Mouse (Mus musculus) skeletal muscle tissue, adult 2 months (tissue): Measurements from ENCODE around the gene Tob2.

Experiments used
- DNase-seq: peaks from one replicate; pipeline ENCODE4 v3.0.0-alpha.2; 2012; ENCODE audit warnings: low read depth, low spot score

Tob2 gene

GRCm38 (mm10) chr15:81858517-81859329, at the start of gene Tob2:
Gene Tob2, minus strand, starts transcription at chr15:81858796.
- peak; percentile 83 for DNase-seq

- no peak for DNase-seq
Measured at GRCm38 (mm10) chr15:81907953-81908352, 49.4 kb upstream of the Tob2 start.

GRCm38 (mm10) chr15:81904939-81905338, 46.3 kb upstream of the Tob2 start:
- DNase-seq = no peak

- DNase-seq = no peak
Measured at GRCm38 (mm10) chr15:81898751-81899150, 40.2 kb upstream of the Tob2 start.

GRCm38 (mm10) chr15:81897607-81898285, 39.1 kb upstream of the Tob2 start:
- no peak for DNase-seq

GRCm38 (mm10) chr15:81896407-81896806, 37.8 kb upstream of the Tob2 start:
- no peak for DNase-seq

- no peak for DNase-seq
Measured at GRCm38 (mm10) chr15:81894002-81894401, 35.4 kb upstream of the Tob2 start.

GRCm38 (mm10) chr15:81891822-81892580, 33.4 kb upstream of the Tob2 start:
- DNase-seq = no peak

- no peak for DNase-seq
Measured at GRCm38 (mm10) chr15:81891140-81891802, 32.7 kb upstream of the Tob2 start.

GRCm38 (mm10) chr15:81889175-81889574, 30.6 kb upstream of the Tob2 start:
- peak; percentile 64 for DNase-seq

- no peak for DNase-seq
Measured at GRCm38 (mm10) chr15:81886795-81887550, 28.4 kb upstream of the Tob2 start.

GRCm38 (mm10) chr15:81885418-81885934, 26.9 kb upstream of the Tob2 start:
- DNase-seq = no peak

GRCm38 (mm10) chr15:81882348-81882747, 23.8 kb upstream of the Tob2 start:
- DNase-seq = no peak

GRCm38 (mm10) chr15:81879531-81880401, 21.2 kb upstream of the Tob2 start:
- DNase-seq = no peak

GRCm38 (mm10) chr15:81872262-81873136, 13.9 kb upstream of the Tob2 start, which contains the start of gene Aco2:
Gene Aco2, plus strand, starts transcription at chr15:81872309.
- DNase-seq = peak; percentile 100

GRCm38 (mm10) chr15:81871604-81872261, 13.1 kb upstream of the Tob2 start, which contains the start of gene Phf5a:
Gene Phf5a, minus strand, starts transcription at chr15:81871911.
- DNase-seq = peak; percentile 99

GRCm38 (mm10) chr15:81869985-81870384, 11.4 kb upstream of the Tob2 start:
- no peak for DNase-seq

GRCm38 (mm10) chr15:81864238-81864637, 5.6 kb upstream of the Tob2 start:
- DNase-seq = no peak
